Mouse (Mus musculus) NIH3T3 (cell line): Measurements from ENCODE around the gene Plin5.

Experiments
- DNase-seq: peaks from one replicate; pipeline ENCODE4 v3.0.0-alpha.2; 2012; ENCODE audit warnings: low read depth

Plin5 gene

GRCm38 (mm10) chr17:56133457-56134363 is 16.3 kb upstream of the Plin5 start:
- DNase-seq: peak; percentile 49

GRCm38 (mm10) chr17:56132661-56133060 is 15.3 kb upstream of the Plin5 start:
- DNase-seq: peak; percentile 80

- peak; percentile 85 for DNase-seq
Observed at GRCm38 (mm10) chr17:56131814-56132213, 14.4 kb upstream of the Plin5 start.

GRCm38 (mm10) chr17:56131136-56131535 is 13.7 kb upstream of the Plin5 start:
- DNase-seq: no peak

GRCm38 (mm10) chr17:56128246-56128645 is 10.8 kb upstream of the Plin5 start:
- no peak for DNase-seq

GRCm38 (mm10) chr17:56126175-56126574 is 8.8 kb upstream of the Plin5 start:
- DNase-seq: no peak

- DNase-seq: no peak
Observed at GRCm38 (mm10) chr17:56125276-56125630, 7.9 kb upstream of the Plin5 start.

- peak; percentile 87 for DNase-seq
Observed at GRCm38 (mm10) chr17:56124377-56125275, 7.2 kb upstream of the Plin5 start.

- no peak for DNase-seq
Observed at GRCm38 (mm10) chr17:56123681-56124340, 6.4 kb upstream of the Plin5 start.

GRCm38 (mm10) chr17:56123161-56123560 is 5.8 kb upstream of the Plin5 start:
- no peak for DNase-seq

- no peak for DNase-seq
Observed at GRCm38 (mm10) chr17:56121826-56122225, 4.4 kb upstream of the Plin5 start, which contains the start of gene Lrg1. Gene Lrg1, minus strand, starts transcription at chr17:56122001.

GRCm38 (mm10) chr17:56119981-56120880 is 2.8 kb upstream of the Plin5 start:
- no peak for DNase-seq

- no peak for DNase-seq
Observed at GRCm38 (mm10) chr17:56119431-56119830, 2.0 kb upstream of the Plin5 start.

- DNase-seq: no peak
Observed at GRCm38 (mm10) chr17:56116193-56116592, 1.2 kb downstream of the Plin5 start.

- DNase-seq: no peak
Observed at GRCm38 (mm10) chr17:56112743-56113142, 4.7 kb downstream of the Plin5 start.

GRCm38 (mm10) chr17:56111864-56112263 is 5.5 kb downstream of the Plin5 start:
- peak; percentile 81 for DNase-seq

GRCm38 (mm10) chr17:56111021-56111420 is 6.4 kb downstream of the Plin5 start:
- no peak for DNase-seq

GRCm38 (mm10) chr17:56110571-56110970 is 6.8 kb downstream of the Plin5 start:
- DNase-seq: no peak

- DNase-seq: peak; percentile 86
Observed at GRCm38 (mm10) chr17:56109219-56110051, 8.0 kb downstream of the Plin5 start, which contains the start of gene Plin4. Gene Plin4, minus strand, starts transcription at chr17:56109803.
